Mouse (Mus musculus) thymus, adult 2 months (tissue): Measurements from ENCODE around the gene Spg21. TPM values are rescaled to one million over a fixed set of nuclear protein-coding genes. Genes with fewer than 3 reads are reported as not detected.
A peak's percentile ranks its signal among the peaks of the same experiment; 100 is the strongest.

Experiments used
- DNase-seq: peaks from one replicate; pipeline ENCODE4 v3.0.0; 2021
- H3K27ac ChIP-seq: fragments of 200-500 bp; 2 replicates; pipeline ENCODE4 v1.5.1; 2012; ENCODE audit warnings: low read length, control low read depth; ENCODE audit not compliant: control insufficient read depth, insufficient read depth
- H3K27me3 ChIP-seq: fragments of 200-500 bp; 2 replicates; pipeline ENCODE4 v1.6.1; 2012; ENCODE audit warnings: mild to moderate bottlenecking, low read length, moderate library complexity, mixed read lengths; ENCODE audit not compliant: control insufficient read depth, insufficient read depth
- H3K36me3 ChIP-seq: fragments of 200-500 bp; 2 replicates; pipeline ENCODE4 v1.6.1; 2012; ENCODE audit warnings: mild to moderate bottlenecking, low read length, moderate library complexity; ENCODE audit not compliant: control insufficient read depth, insufficient read depth
- H3K4me1 ChIP-seq: fragments of 200-500 bp; replicated peaks from 2 replicates; pipeline ENCODE4 v1.6.1; 2012; ENCODE audit warnings: low read length; ENCODE audit not compliant: control insufficient read depth, insufficient read depth
- H3K4me3 ChIP-seq: fragments of 200-500 bp; 2 replicates; pipeline ENCODE4 v1.5.1; 2012; ENCODE audit warnings: mild to moderate bottlenecking, low read length, control low read depth, moderate library complexity; ENCODE audit not compliant: control insufficient read depth, insufficient read depth
- CTCF ChIP-seq: fragments of 200-500 bp; IDR thresholded peaks from 2 replicates; pipeline ENCODE4 v1.5.1; 2012; ENCODE audit warnings: mild to moderate bottlenecking, control low read depth, low read length, moderate library complexity, borderline replicate concordance; ENCODE audit not compliant: control insufficient read depth, poor library complexity, insufficient read depth; ENCODE audit errors: extremely low read depth
- POLR2A ChIP-seq: fragments of 200-500 bp; IDR thresholded peaks from 2 replicates; pipeline ENCODE4 v1.6.1; 2012; ENCODE audit warnings: mild to moderate bottlenecking, low read length, control low read depth, moderate library complexity; ENCODE audit not compliant: control insufficient read depth, poor library complexity, insufficient read depth; ENCODE audit errors: extremely low read depth
- WGBS: fragments of 180-500 bp; shearing (Covaris S2); methylation state at CpG from one replicate; pipeline ENCODE4 v1.1.7; 2018; 5-methylcytosine and 5-hydroxymethylcytosine counted together
- polyA plus RNA-seq: library from polyadenylated mRNA; depleted of rRNA; stranded (reverse); fragments of >200 nt; gene quantifications from 2 replicates; pipeline ENCODE4 v1.2.3, GENCODE M21; 2012; rRNA removed

Gene Spg21
- polyA plus RNA-seq, 1 experiment: 28.5 TPM

GRCm38 (mm10) chr9:65531283-65531682 is 70.5 kb downstream of the Spg21 start:
- WGBS: 96% methylated on average over 5 of the region's 5 CpGs
- H3K36me3 ChIP-seq: no peaks in the 10 kb centered on the region
- no peak overlapping the region for H3K4me3 ChIP-seq
- TF ChIP-seq POLR2A (no peak), CTCF (no peak)
- no peak overlapping the region for H3K27ac ChIP-seq
- peaks cover 31% of the 10 kb centered on the region for H3K4me1 ChIP-seq
- H3K27me3 ChIP-seq: no peaks in the 10 kb centered on the region
- DNase-seq: no peak

- TF ChIP-seq CTCF (no peak), POLR2A (no peak)
- Histone ChIP-seq H3K4me1 (peaks cover 35% of the 10 kb centered on the region), H3K27me3 (no peaks in the 10 kb centered on the region), H3K36me3 (no peaks in the 10 kb centered on the region), H3K4me3 (no peak overlapping the region), H3K27ac (no peak overlapping the region)
- no peak for DNase-seq
- WGBS: 48% methylated on average over 8 of the region's 8 CpGs
Observed at GRCm38 (mm10) chr9:65532986-65533385, 72.2 kb downstream of the Spg21 start.

- no peak for DNase-seq
- Histone ChIP-seq H3K36me3 (no peaks in the 10 kb centered on the region), H3K27ac (no peak overlapping the region), H3K27me3 (no peaks in the 10 kb centered on the region), H3K4me3 (no peak overlapping the region), H3K4me1 (peaks cover 35% of the 10 kb centered on the region)
- TF ChIP-seq CTCF (no peak), POLR2A (no peak)
- 95% methylated on average over 3 of the region's 3 CpGs for WGBS
Observed at GRCm38 (mm10) chr9:65534111-65534510, 73.4 kb downstream of the Spg21 start.

- Histone ChIP-seq H3K4me1 (peaks cover 35% of the 10 kb centered on the region), H3K36me3 (no peaks in the 10 kb centered on the region), H3K4me3 (no peak overlapping the region), H3K27me3 (no peaks in the 10 kb centered on the region), H3K27ac (peak overlapping the region; percentile 36)
- no peak for TF ChIP-seq CTCF
- no peak for TF ChIP-seq POLR2A
- peak; percentile 62 for DNase-seq
- WGBS: 21% methylated on average over 3 of the region's 3 CpGs
Observed at GRCm38 (mm10) chr9:65535191-65535722, 74.5 kb downstream of the Spg21 start.

- TF ChIP-seq POLR2A (no peak), CTCF (no peak)
- 37% methylated on average over 11 of the region's 11 CpGs for WGBS
- Histone ChIP-seq H3K27me3 (no peaks in the 10 kb centered on the region), H3K4me1 (peaks cover 37% of the 10 kb centered on the region), H3K36me3 (no peaks in the 10 kb centered on the region), H3K27ac (peak overlapping the region; percentile 19), H3K4me3 (no peak overlapping the region)
- peak; percentile 36 for DNase-seq
Observed at GRCm38 (mm10) chr9:65535789-65536469, 75.2 kb downstream of the Spg21 start.

- H3K27ac ChIP-seq: peak overlapping the region; percentile 19; the same call in 1 of the 2 replicates
- WGBS: 51% methylated on average over 4 of the region's 4 CpGs
- H3K36me3 ChIP-seq: no peaks in the 10 kb centered on the region
- H3K4me3 ChIP-seq: no peak overlapping the region
- no peaks in the 10 kb centered on the region for H3K27me3 ChIP-seq
- no peak for TF ChIP-seq CTCF
- no peak for TF ChIP-seq POLR2A
- peaks cover 42% of the 10 kb centered on the region for H3K4me1 ChIP-seq
- DNase-seq: no peak
Observed at GRCm38 (mm10) chr9:65536491-65536890, 75.7 kb downstream of the Spg21 start.

Other genes with a start within 250 kb of the Spg21 start
- 1.8 and 2.0 TPM in 2 replicates for gene Cilp, start 195.8 kb upstream of the Spg21 start, polyA plus RNA-seq
- 10.1 and 11.8 TPM in 2 replicates for gene Clpx, start 166.7 kb upstream of the Spg21 start, polyA plus RNA-seq
- gene Pdcd7, start 114.8 kb upstream of the Spg21 start, polyA plus RNA-seq: 23.3 and 29.2 TPM in 2 replicates
- 0.42 and 0.66 TPM in 2 replicates for gene Ubap1l, start 99.9 kb upstream of the Spg21 start, polyA plus RNA-seq
- 0.41 and 0.43 TPM in 2 replicates for gene Kbtbd13, start 69.3 kb upstream of the Spg21 start, polyA plus RNA-seq
- 7.8 TPM in 2 replicates for gene Rasl12, start 62.4 kb upstream of the Spg21 start, polyA plus RNA-seq
- 0.22 TPM in 1 of 2 replicates, not detected in the other for gene Slc51b, start 38.0 kb upstream of the Spg21 start, polyA plus RNA-seq
- 16.2 and 18.4 TPM in 2 replicates for gene Mtfmt, start 25.2 kb upstream of the Spg21 start, polyA plus RNA-seq
- gene Ankdd1a, start 59.2 kb downstream of the Spg21 start, polyA plus RNA-seq: 0.15 TPM in 1 of 2 replicates, not detected in the other
- gene Plekho2, start 119.1 kb downstream of the Spg21 start, polyA plus RNA-seq: 37.9 and 38.8 TPM in 2 replicates
- 37.5 and 55.4 TPM in 2 replicates for gene Pif1, start 126.2 kb downstream of the Spg21 start, polyA plus RNA-seq
- 10.5 and 11.5 TPM in 2 replicates for gene Rbpms2, start 168.7 kb downstream of the Spg21 start, polyA plus RNA-seq
- gene Oaz2, start 207.1 kb downstream of the Spg21 start, polyA plus RNA-seq: 58.6 and 68.1 TPM in 2 replicates